Mouse (Mus musculus) CH12.LX (cell line): Measurements from ENCODE around the gene Gfi1b. TPM values are rescaled to one million over a fixed set of nuclear protein-coding genes. Genes with fewer than 3 reads are reported as not detected.

Experiments
- DNase-seq: peaks from one replicate; pipeline ENCODE4 v3.0.0-alpha.2; 2013; ENCODE audit errors: extremely low read depth
- H3K27ac ChIP-seq: 2 replicates; pipeline ENCODE4 v1.5.1; 2012; ENCODE audit warnings: low read depth, mild to moderate bottlenecking, control low read depth, moderate library complexity; ENCODE audit not compliant: insufficient read depth
- H3K27me3 ChIP-seq: replicated peaks from 2 replicates; pipeline ENCODE3; 2012; ENCODE audit warnings: inconsistent platforms
- H3K36me3 ChIP-seq, 2 experiments: replicated peaks in 1 of 2; 2 replicates each; pipeline versions ENCODE3 to v1.6.1; 2012; ENCODE audit warnings: inconsistent platforms in 1 of 2, low read length in 1 of 2, mild to moderate bottlenecking in 1 of 2, mixed read lengths in 1 of 2, moderate library complexity in 1 of 2; ENCODE audit not compliant: control insufficient read depth in 1 of 2, insufficient read depth in 1 of 2
- H3K4me1 ChIP-seq, 2 experiments: 2 replicates each; pipeline ENCODE4 v1.6.1; 2012; ENCODE audit warnings: inconsistent platforms in 1 of 2, moderate library complexity in 1 of 2; ENCODE audit not compliant: insufficient read depth in 2 of 2, control insufficient read depth in 1 of 2
- H3K4me2 ChIP-seq: 2 replicates; pipeline ENCODE4 v1.6.1; 2012; ENCODE audit warnings: low read depth, mild to moderate bottlenecking, control low read depth; ENCODE audit not compliant: poor library complexity, insufficient read depth, severe bottlenecking
- H3K4me3 ChIP-seq, 3 experiments: fragments of 150-350 bp in 1 of 3; sonication (generic) in 1 of 3; replicated peaks in 1 of 3; 2 replicates each; pipeline versions ENCODE3 to v1.5.1; 2011 to 2012; ENCODE audit warnings: low read depth in 2 of 3, low read length in 2 of 3, mild to moderate bottlenecking in 2 of 3, moderate library complexity in 2 of 3, control low read depth in 1 of 3, improper control_type of control experiment in 1 of 3, inconsistent platforms in 1 of 3, mixed read lengths in 1 of 3; ENCODE audit not compliant: poor library complexity in 1 of 3
- H3K79me2 ChIP-seq: replicated peaks from 2 replicates; pipeline ENCODE4 v1.6.1; 2012; ENCODE audit warnings: mild to moderate bottlenecking, moderate library complexity; ENCODE audit not compliant: control insufficient read depth, poor library complexity, insufficient read depth, severe bottlenecking; ENCODE audit errors: extremely low read depth
- H3K9ac ChIP-seq: 2 replicates; pipeline ENCODE4 v1.6.1; 2012; ENCODE audit warnings: low read depth, mild to moderate bottlenecking, control low read depth, moderate library complexity; ENCODE audit not compliant: insufficient read depth
- H3K9me3 ChIP-seq: replicated peaks from 2 replicates; pipeline ENCODE3; 2012; ENCODE audit warnings: low read length, inconsistent platforms, mixed read lengths
- BHLHE40 ChIP-seq: IDR thresholded peaks from 2 replicates; pipeline ENCODE4 v1.6.1; 2011; ENCODE audit warnings: mild to moderate bottlenecking, low read depth, low read length, improper control_type of control experiment
- ELF1 ChIP-seq: IDR thresholded peaks from 2 replicates; pipeline ENCODE4 v1.6.1; 2014; ENCODE audit warnings: low read depth, mild to moderate bottlenecking, inconsistent platforms, low read length, improper control_type of control experiment
- ETS1 ChIP-seq: conservative IDR thresholded peaks from 2 replicates; pipeline ENCODE4 v1.6.1; 2012; ENCODE audit warnings: low read depth, mild to moderate bottlenecking, inconsistent platforms, low read length, improper control_type of control experiment, moderate library complexity
- GABPA ChIP-seq: IDR thresholded peaks from 2 replicates; pipeline ENCODE4 v1.6.1; 2012; ENCODE audit warnings: low read depth, low read length, improper control_type of control experiment, inconsistent platforms; ENCODE audit not compliant: insufficient replicate concordance
- JUND ChIP-seq: conservative IDR thresholded peaks from 2 replicates; pipeline ENCODE4 v1.6.1; 2011; ENCODE audit warnings: low read depth, low read length, improper control_type of control experiment
- MXI1 ChIP-seq: IDR thresholded peaks from 2 replicates; pipeline ENCODE4 v1.6.1; 2011; ENCODE audit warnings: mild to moderate bottlenecking, low read depth, low read length, improper control_type of control experiment
- MYC ChIP-seq: IDR thresholded peaks from 2 replicates; pipeline ENCODE4 v1.6.1; 2011; ENCODE audit warnings: low read depth, mild to moderate bottlenecking, improper control_type of control experiment, low read length
- POLR2AphosphoS2 ChIP-seq: IDR thresholded peaks from 2 replicates; pipeline ENCODE4 v1.6.1; 2011; ENCODE audit warnings: low read depth, low read length, improper control_type of control experiment
- TBP ChIP-seq: conservative IDR thresholded peaks from 2 replicates; pipeline ENCODE4 v1.6.1; 2011; ENCODE audit warnings: low read depth, low read length, improper control_type of control experiment
- TCF12 ChIP-seq: IDR thresholded peaks from 2 replicates; pipeline ENCODE4 v1.6.1; 2014; ENCODE audit warnings: low read depth, mild to moderate bottlenecking, inconsistent platforms, low read length, improper control_type of control experiment
- UBTF ChIP-seq: IDR thresholded peaks from 2 replicates; pipeline ENCODE4 v1.6.1; 2012; ENCODE audit warnings: low read depth, mild to moderate bottlenecking, inconsistent platforms, low read length, improper control_type of control experiment, moderate library complexity
- USF1 ChIP-seq: IDR thresholded peaks from 2 replicates; pipeline ENCODE4 v1.6.1; 2014; ENCODE audit warnings: low read depth, mild to moderate bottlenecking, inconsistent platforms, low read length, improper control_type of control experiment
- ZMIZ1 ChIP-seq: IDR thresholded peaks from 2 replicates; pipeline ENCODE4 v1.6.1; 2012; ENCODE audit warnings: low read depth, mild to moderate bottlenecking, inconsistent platforms, low read length, improper control_type of control experiment
- dilution Hi-C: fragments of 300-500 bp; cut with MboI; formaldehyde crosslinking; loops from 2 replicates; pipeline ENCODE4 v1.14.3; 2020; ENCODE audit warnings: low sequenced_read_pairs; ENCODE audit not compliant: extremely low pct_unique_long_range_greater_than_20kb, extremely low pct_ligation_motif_present
- in situ Hi-C: fragments of 300-500 bp; cut with MboI; formaldehyde crosslinking; loops from 3 replicates; pipeline ENCODE4 v1.14.3; 2019; ENCODE audit warnings: low sequenced_read_pairs, low pct_ligation_motif_present, low pct_unique_long_range_greater_than_20kb, mixed read lengths
- polyA plus RNA-seq: library from polyadenylated mRNA; unstranded; fragments of >175 nt; gene quantifications from 2 replicates; pipeline ENCODE4 v1.2.1, GENCODE M21; 2012; ENCODE audit warnings: low read depth; ENCODE audit not compliant: insufficient read length
- total RNA-seq, 2 experiments: library from RNA; depleted of rRNA; stranded (reverse); fragments of 300-350 nt in 1 of 2; fragments of >200 nt in 1 of 2; gene quantifications; 2 replicates each; pipeline ENCODE4 v1.2.3; 2012 to 2014

Gene Gfi1b
- total and polyA plus RNA-seq, 3 experiments: 0.19 to 0.87 TPM; not detected in 1

- H3K9ac ChIP-seq: no peak overlapping the region
- H3K79me2 ChIP-seq: no peaks in the 10 kb centered on the region
- H3K27ac ChIP-seq: no peak overlapping the region
- dilution Hi-C loops (no loop called here), in situ Hi-C loops (no loop called here)
- TF ChIP-seq TBP: no peak
- TF ChIP-seq USF1: no peak
- TF ChIP-seq JUND: no peak
- peaks cover 24% of the 10 kb centered on the region for H3K27me3 ChIP-seq
- H3K4me1 ChIP-seq: peaks cover 0 to 5% of the 10 kb centered on the region in 2 experiments; a peak in 3 of 4 replicates
- DNase-seq: no peak
- no peak overlapping the region for H3K4me2 ChIP-seq
- no peak overlapping the region for H3K4me3 ChIP-seq
- no peaks in the 10 kb centered on the region for H3K36me3 ChIP-seq
- H3K9me3 ChIP-seq: no peaks in the 10 kb centered on the region
Observed at GRCm38 (mm10) chr2:28611407-28611787, 10.4 kb downstream of the Gfi1b start.

GRCm38 (mm10) chr2:28610716-28611406 lies 10.9 kb downstream of the Gfi1b start:
- dilution Hi-C loops (no loop called here), in situ Hi-C loops (no loop called here)
- no peaks in the 10 kb centered on the region for H3K79me2 ChIP-seq
- H3K36me3 ChIP-seq: no peaks in the 10 kb centered on the region
- no peak for DNase-seq
- no peak overlapping the region for H3K9ac ChIP-seq
- no peak overlapping the region for H3K4me2 ChIP-seq
- TF ChIP-seq ETS1 (no peak), MYC (no peak), ELF1 (no peak), MXI1 (no peak), TBP (no peak), BHLHE40 (no peak), POLR2AphosphoS2 (no peak), TCF12 (no peak), ZMIZ1 (no peak), GABPA (no peak), UBTF (no peak)
- H3K4me3 ChIP-seq: no peak overlapping the region
- no peaks in the 10 kb centered on the region for H3K9me3 ChIP-seq
- H3K27me3 ChIP-seq: peaks cover 24% of the 10 kb centered on the region
- peaks cover 0 to 10% of the 10 kb centered on the region in 2 experiments; a peak in 3 of 4 replicates for H3K4me1 ChIP-seq
- no peak overlapping the region for H3K27ac ChIP-seq

- H3K4me3 ChIP-seq: no peak overlapping the region
- H3K27ac ChIP-seq: no peak overlapping the region
- dilution Hi-C loops: no loop called here
- DNase-seq: no peak
- no peak for TF ChIP-seq UBTF
- no peaks in the 10 kb centered on the region for H3K9me3 ChIP-seq
- H3K79me2 ChIP-seq: no peaks in the 10 kb centered on the region
- H3K9ac ChIP-seq: no peak overlapping the region
- H3K4me1 ChIP-seq: peaks cover 0 to 11% of the 10 kb centered on the region in 2 experiments; a peak in 3 of 4 replicates
- H3K36me3 ChIP-seq: no peaks in the 10 kb centered on the region
- H3K27me3 ChIP-seq: peaks cover 16% of the 10 kb centered on the region
- no peak overlapping the region for H3K4me2 ChIP-seq
- in situ Hi-C loops: no loop called here
Observed at GRCm38 (mm10) chr2:28609851-28610250, 11.9 kb downstream of the Gfi1b start.
